Mouse (Mus musculus) c-Kit-positive CD71-positive TER-119-positive erythroid progenitor cells, embryonic 14.5 days (primary cell): ENCODE results near the gene Dppa2.
A peak's percentile ranks its signal among the peaks of the same experiment; 100 is the strongest.

Experiments
- DNase-seq: peaks from one replicate; pipeline ENCODE4 v3.0.0-alpha.2; 2013; ENCODE audit warnings: low spot score

The Dppa2 gene

GRCm38 (mm10) chr16:48344193-48344592 is 40.5 kb downstream of the Dppa2 start:
- no peak for DNase-seq

- DNase-seq = no peak
These were observed 43.5 kb downstream of the Dppa2 start for GRCm38 (mm10) chr16:48347246-48347645.

- DNase-seq = no peak
These were observed 52.0 kb downstream of the Dppa2 start for GRCm38 (mm10) chr16:48355716-48356115.

GRCm38 (mm10) chr16:48356417-48356816 is 52.7 kb downstream of the Dppa2 start:
- no peak for DNase-seq

- DNase-seq = no peak
These were observed 57.2 kb downstream of the Dppa2 start for GRCm38 (mm10) chr16:48360887-48361286.

- DNase-seq = peak; percentile 1
These were observed 63.1 kb downstream of the Dppa2 start for GRCm38 (mm10) chr16:48366801-48367200.

- no peak for DNase-seq
These were observed 64.4 kb downstream of the Dppa2 start for GRCm38 (mm10) chr16:48368096-48368495.
